Mouse (Mus musculus) liver, embryonic 14.5 days (tissue): ENCODE measurements at regions not wholly inside any gene's neighbourhood (a gene's known extent, or its start where the extent isn't known, plus 50 kb on each side); places are given as distances from the start of the nearest gene placed in this dataset.

ENCODE experiments used
- CTCF ChIP-seq: IDR thresholded peaks from 2 replicates; pipeline ENCODE4 v1.5.1; 2016; ENCODE audit warnings: antibody characterized with exemption, low read depth, control low read depth
- EP300 ChIP-seq: IDR thresholded peaks from 2 replicates; pipeline ENCODE4 v1.6.1; 2016; ENCODE audit warnings: antibody characterized with exemption, low read depth

- TF ChIP-seq CTCF = no peak
- TF ChIP-seq EP300 = no peak
Observed at GRCm38 (mm10) chr9:71366573-71366972, 119.2 kb downstream of the Polr2m start.
